Mouse (Mus musculus): ENCODE measurements at regions not wholly inside any gene's neighbourhood (a gene's known extent, or its start where the extent isn't known, plus 50 kb on each side); places are given as distances from the start of the nearest gene placed in this dataset.

GRCm38 (mm10) chr6:103832301-103832700, 321.9 kb downstream of the Chl1 start:
- H3K27me3 ChIP-seq (ENCODE audit: control insufficient read depth, insufficient read depth, low read length) = no peaks in the 10 kb centered on the region
- TF ChIP-seq CTCF (IDR thresholded peaks at IDR 0.05; ENCODE audit: low read depth, low read length) (no peak), POLR2A (IDR thresholded peaks at IDR 0.05; ENCODE audit: extremely low read depth, insufficient read depth, low read length) (no peak)
- DNase-seq (ENCODE audit: extremely low read depth, low read depth, low spot score) = no peak
- no peak overlapping the region for H3K9ac ChIP-seq (ENCODE audit: low read depth, low read length)
- no peak overlapping the region for H3K27ac ChIP-seq (replicated peaks; ENCODE audit: insufficient read depth, low read depth, low read length)
- H3K4me1 ChIP-seq (ENCODE audit: control insufficient read depth, insufficient read depth, low read length) = no peaks in the 10 kb centered on the region
- H3K4me3 ChIP-seq (ENCODE audit: insufficient read depth, low read depth, low read length) = no peak overlapping the region
- H3K79me2 ChIP-seq (ENCODE audit: control insufficient read depth, insufficient read depth, low read length) = no peaks in the 10 kb centered on the region
- H3K36me3 ChIP-seq (ENCODE audit: control insufficient read depth, insufficient read depth, low read length) = no peaks in the 10 kb centered on the region
- 56% methylated on average over 4 of the region's 4 CpGs for WGBS

- H3K79me2 ChIP-seq (ENCODE audit: control insufficient read depth, insufficient read depth, low read length) = no peaks in the 10 kb centered on the region
- no peak for DNase-seq (ENCODE audit: extremely low read depth, low read depth, low spot score)
- no peaks in the 10 kb centered on the region for H3K27me3 ChIP-seq (ENCODE audit: control insufficient read depth, insufficient read depth, low read length)
- H3K4me1 ChIP-seq (ENCODE audit: control insufficient read depth, insufficient read depth, low read length) = no peaks in the 10 kb centered on the region
- H3K36me3 ChIP-seq (ENCODE audit: control insufficient read depth, insufficient read depth, low read length) = no peaks in the 10 kb centered on the region
- H3K9ac ChIP-seq (ENCODE audit: low read depth, low read length) = no peak overlapping the region
- no peak overlapping the region for H3K27ac ChIP-seq (replicated peaks; ENCODE audit: insufficient read depth, low read depth, low read length)
- 84% methylated on average over 9 of the region's 9 CpGs for WGBS
- no peak overlapping the region for H3K4me3 ChIP-seq (ENCODE audit: insufficient read depth, low read depth, low read length)
- TF ChIP-seq POLR2A (IDR thresholded peaks at IDR 0.05; ENCODE audit: extremely low read depth, insufficient read depth, low read length) = no peak
- TF ChIP-seq CTCF (IDR thresholded peaks at IDR 0.05; ENCODE audit: low read depth, low read length) = no peak
Measured at GRCm38 (mm10) chr6:103832808-103833207, 322.4 kb downstream of the Chl1 start.

GRCm38 (mm10) chr6:103833501-103834132, 323.2 kb downstream of the Chl1 start:
- WGBS = 41% methylated on average over 16 of the region's 16 CpGs
- DNase-seq (ENCODE audit: extremely low read depth, low read depth, low spot score) = peak; percentile 9
- no peak overlapping the region for H3K27ac ChIP-seq (replicated peaks; ENCODE audit: insufficient read depth, low read depth, low read length)
- TF ChIP-seq CTCF (IDR thresholded peaks at IDR 0.05; ENCODE audit: low read depth, low read length) (peak; percentile 65), POLR2A (IDR thresholded peaks at IDR 0.05; ENCODE audit: extremely low read depth, insufficient read depth, low read length) (no peak)
- no peak overlapping the region for H3K4me3 ChIP-seq (ENCODE audit: insufficient read depth, low read depth, low read length)
- no peaks in the 10 kb centered on the region for H3K79me2 ChIP-seq (ENCODE audit: control insufficient read depth, insufficient read depth, low read length)
- H3K36me3 ChIP-seq (ENCODE audit: control insufficient read depth, insufficient read depth, low read length) = no peaks in the 10 kb centered on the region
- no peaks in the 10 kb centered on the region for H3K4me1 ChIP-seq (ENCODE audit: control insufficient read depth, insufficient read depth, low read length)
- no peaks in the 10 kb centered on the region for H3K27me3 ChIP-seq (ENCODE audit: control insufficient read depth, insufficient read depth, low read length)
- H3K9ac ChIP-seq (ENCODE audit: low read depth, low read length) = no peak overlapping the region

DNA sequence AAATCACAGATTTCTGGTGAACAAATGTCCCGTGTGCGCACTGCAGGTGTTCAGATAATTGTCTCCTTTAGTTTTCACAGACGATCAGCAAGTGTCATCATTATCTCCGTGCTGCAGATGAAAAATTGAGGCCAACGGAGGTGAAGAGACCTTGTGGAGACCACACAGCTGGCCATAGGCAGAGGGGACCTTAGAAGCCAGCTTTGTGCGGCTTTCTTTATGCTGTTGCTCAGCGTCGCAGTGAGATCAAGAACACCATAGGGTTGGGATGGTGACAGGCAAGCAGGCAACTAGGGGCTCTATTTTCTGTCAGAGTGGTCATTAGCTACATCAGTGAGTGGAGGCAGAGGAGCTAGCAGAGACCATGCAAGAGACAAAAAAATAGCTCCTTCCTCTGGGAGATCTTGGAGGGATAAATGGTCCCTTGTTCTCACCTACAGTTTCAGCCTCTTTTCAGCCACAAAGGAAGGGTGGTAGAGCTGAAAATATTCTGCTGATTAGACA, 324.4 kb downstream of the Chl1 start:
- Histone ChIP-seq H3K36me3 (ENCODE audit: control insufficient read depth, insufficient read depth, low read length) (no peaks in the 10 kb centered on the region), H3K4me1 (ENCODE audit: control insufficient read depth, insufficient read depth, low read length) (no peaks in the 10 kb centered on the region), H3K79me2 (ENCODE audit: control insufficient read depth, insufficient read depth, low read length) (no peaks in the 10 kb centered on the region), H3K4me3 (ENCODE audit: insufficient read depth, low read depth, low read length) (no peak overlapping the region), H3K27me3 (ENCODE audit: control insufficient read depth, insufficient read depth, low read length) (no peaks in the 10 kb centered on the region), H3K27ac (replicated peaks; ENCODE audit: insufficient read depth, low read depth, low read length) (no peak overlapping the region), H3K9ac (ENCODE audit: low read depth, low read length) (no peak overlapping the region)
- 78% methylated on average over 8 of the region's 8 CpGs for whole genome bisulfite sequencing
- TF ChIP-seq POLR2A (IDR thresholded peaks at IDR 0.05; ENCODE audit: extremely low read depth, insufficient read depth, low read length) = no peak
- no peak for TF ChIP-seq CTCF (IDR thresholded peaks at IDR 0.05; ENCODE audit: low read depth, low read length)
- no peak for DNase-seq (ENCODE audit: extremely low read depth, low read depth, low spot score)

GRCm38 (mm10) chr6:103859787-103860186, 349.4 kb downstream of the Chl1 start:
- TF ChIP-seq CTCF (IDR thresholded peaks at IDR 0.05; ENCODE audit: low read depth, low read length) = no peak
- no peak for TF ChIP-seq POLR2A (IDR thresholded peaks at IDR 0.05; ENCODE audit: extremely low read depth, insufficient read depth, low read length)
- H3K79me2 ChIP-seq (ENCODE audit: control insufficient read depth, insufficient read depth, low read length) = no peaks in the 10 kb centered on the region
- H3K36me3 ChIP-seq (ENCODE audit: control insufficient read depth, insufficient read depth, low read length) = no peaks in the 10 kb centered on the region
- H3K27ac ChIP-seq (replicated peaks; ENCODE audit: insufficient read depth, low read depth, low read length) = no peak overlapping the region
- DNase-seq (ENCODE audit: extremely low read depth, low read depth, low spot score) = no peak
- no peak overlapping the region for H3K9ac ChIP-seq (ENCODE audit: low read depth, low read length)
- H3K4me1 ChIP-seq (ENCODE audit: control insufficient read depth, insufficient read depth, low read length) = no peaks in the 10 kb centered on the region
- H3K4me3 ChIP-seq (ENCODE audit: insufficient read depth, low read depth, low read length) = no peak overlapping the region
- H3K27me3 ChIP-seq (ENCODE audit: control insufficient read depth, insufficient read depth, low read length) = no peaks in the 10 kb centered on the region

DNA sequence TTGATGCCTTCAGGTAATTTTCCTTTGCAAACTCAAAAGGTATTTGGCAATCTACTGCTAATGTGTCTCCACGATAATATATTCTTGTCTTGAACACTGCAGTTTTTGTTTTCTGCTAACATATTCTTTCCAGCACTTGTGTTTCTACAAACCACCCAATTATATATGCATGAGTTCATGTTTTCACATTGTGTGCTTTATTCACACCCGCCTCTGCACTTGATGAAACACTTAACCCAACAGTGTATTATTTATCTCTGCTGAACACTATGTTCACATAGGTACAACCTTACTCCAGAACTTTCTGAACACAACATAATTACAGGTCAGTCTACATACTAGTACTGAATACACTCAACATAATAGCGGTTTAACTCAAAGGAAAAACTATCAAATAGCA, 383.1 kb downstream of the Chl1 start:
- no peak for DNase-seq (ENCODE audit: extremely low read depth, low read depth, low spot score)
- no peak overlapping the region for H3K4me3 ChIP-seq (ENCODE audit: insufficient read depth, low read depth, low read length)
- 71% methylated on average over 3 of the region's 3 CpGs for WGBS

More for the DNA sequence above, 383.1 kb downstream of the Chl1 start:
- H3K4me1 ChIP-seq (ENCODE audit: control insufficient read depth, insufficient read depth, low read length) = no peaks in the 10 kb centered on the region
- H3K27me3 ChIP-seq (ENCODE audit: control insufficient read depth, insufficient read depth, low read length) = no peaks in the 10 kb centered on the region
- H3K79me2 ChIP-seq (ENCODE audit: control insufficient read depth, insufficient read depth, low read length) = no peaks in the 10 kb centered on the region
- TF ChIP-seq CTCF (IDR thresholded peaks at IDR 0.05; ENCODE audit: low read depth, low read length) (no peak), POLR2A (IDR thresholded peaks at IDR 0.05; ENCODE audit: extremely low read depth, insufficient read depth, low read length) (no peak)
- no peak overlapping the region for H3K9ac ChIP-seq (ENCODE audit: low read depth, low read length)
- H3K36me3 ChIP-seq (ENCODE audit: control insufficient read depth, insufficient read depth, low read length) = no peaks in the 10 kb centered on the region
- no peak overlapping the region for H3K27ac ChIP-seq (replicated peaks; ENCODE audit: insufficient read depth, low read depth, low read length)
